Mouse (Mus musculus): ENCODE measurements around the gene Hps4. TPM values are rescaled to one million over a fixed set of nuclear protein-coding genes. Genes with fewer than 3 reads are reported as not detected.

Hps4 gene
- polyA plus RNA-seq (2012), result 30.6 and 52.1 TPM in 2 replicates

- TF ChIP-seq GATA1 (IDR thresholded peaks at IDR 0.05; ENCODE audit: low read length), result no peak
Observed at GRCm38 (mm10) chr5:112342463-112343204, at the start of gene Hps4, which contains the start of gene Srrd. Gene Hps4, plus strand, starts transcription at chr5:112343083. Gene Srrd, minus strand, starts transcription at chr5:112343040.

GRCm38 (mm10) chr5:112293800-112294199 lies 49.1 kb upstream of the Hps4 start:
- TF ChIP-seq GATA1 (IDR thresholded peaks at IDR 0.05; ENCODE audit: low read length), result no peak

GRCm38 (mm10) chr5:112294696-112295095 lies 48.2 kb upstream of the Hps4 start:
- TF ChIP-seq GATA1 (IDR thresholded peaks at IDR 0.05; ENCODE audit: low read length), result no peak

- TF ChIP-seq GATA1 (IDR thresholded peaks at IDR 0.05; ENCODE audit: low read length), result no peak
Observed at GRCm38 (mm10) chr5:112295162-112295561, 47.7 kb upstream of the Hps4 start.

- no peak for TF ChIP-seq GATA1 (IDR thresholded peaks at IDR 0.05; ENCODE audit: low read length)
Observed at GRCm38 (mm10) chr5:112295564-112295963, 47.3 kb upstream of the Hps4 start.

- no peak for TF ChIP-seq GATA1 (IDR thresholded peaks at IDR 0.05; ENCODE audit: low read length)
Observed at GRCm38 (mm10) chr5:112296404-112297181, 46.3 kb upstream of the Hps4 start.

- TF ChIP-seq GATA1 (IDR thresholded peaks at IDR 0.05; ENCODE audit: low read length), result no peak
Observed at GRCm38 (mm10) chr5:112297257-112297656, 45.6 kb upstream of the Hps4 start.

- no peak for TF ChIP-seq GATA1 (IDR thresholded peaks at IDR 0.05; ENCODE audit: low read length)
Observed at GRCm38 (mm10) chr5:112298226-112298988, 44.5 kb upstream of the Hps4 start.

- TF ChIP-seq GATA1 (IDR thresholded peaks at IDR 0.05; ENCODE audit: low read length), result no peak
Observed at GRCm38 (mm10) chr5:112299399-112299798, 43.5 kb upstream of the Hps4 start.

GRCm38 (mm10) chr5:112300112-112300511 lies 42.8 kb upstream of the Hps4 start:
- no peak for TF ChIP-seq GATA1 (IDR thresholded peaks at IDR 0.05; ENCODE audit: low read length)

GRCm38 (mm10) chr5:112300721-112301308 lies 42.1 kb upstream of the Hps4 start:
- TF ChIP-seq GATA1 (IDR thresholded peaks at IDR 0.05; ENCODE audit: low read length), result no peak

- no peak for TF ChIP-seq GATA1 (IDR thresholded peaks at IDR 0.05; ENCODE audit: low read length)
Observed at GRCm38 (mm10) chr5:112301694-112302093, 41.2 kb upstream of the Hps4 start.

GRCm38 (mm10) chr5:112302310-112302709 lies 40.6 kb upstream of the Hps4 start:
- no peak for TF ChIP-seq GATA1 (IDR thresholded peaks at IDR 0.05; ENCODE audit: low read length)

- no peak for TF ChIP-seq GATA1 (IDR thresholded peaks at IDR 0.05; ENCODE audit: low read length)
Observed at GRCm38 (mm10) chr5:112305842-112306241, 37.0 kb upstream of the Hps4 start.

- no peak for TF ChIP-seq GATA1 (IDR thresholded peaks at IDR 0.05; ENCODE audit: low read length)
Observed at GRCm38 (mm10) chr5:112313222-112313885, 29.5 kb upstream of the Hps4 start.

All from G1E-ER4 (cell line).